Mouse (Mus musculus): ENCODE measurements around the gene Rgcc. TPM values are rescaled to one million over a fixed set of nuclear protein-coding genes. Genes with fewer than 3 reads are reported as not detected.

Rgcc gene
- total RNA-seq, 4 experiments from 2014 or later, result 32.2 to 35.0 (median 33.7) TPM

DNA sequence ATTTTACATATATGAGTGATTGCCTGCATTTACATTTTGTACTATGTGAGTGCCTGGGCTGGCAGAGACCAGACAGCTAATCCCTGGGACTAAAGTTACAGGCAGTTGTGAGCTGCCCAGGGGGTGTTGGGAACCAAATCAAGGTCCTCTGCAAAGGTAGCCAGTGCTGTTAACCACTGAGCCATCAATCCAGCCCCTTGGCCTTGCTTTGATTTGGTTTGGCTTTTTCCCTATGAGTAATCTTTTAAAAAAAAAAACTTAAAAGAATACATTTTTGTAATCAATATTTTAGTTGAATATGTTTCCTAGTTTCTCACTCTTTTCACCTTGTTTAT lies 59.1 kb downstream of the Rgcc start:
- no peak for DNase-seq (ENCODE audit: low spot score in 2 of 2)

DNA sequence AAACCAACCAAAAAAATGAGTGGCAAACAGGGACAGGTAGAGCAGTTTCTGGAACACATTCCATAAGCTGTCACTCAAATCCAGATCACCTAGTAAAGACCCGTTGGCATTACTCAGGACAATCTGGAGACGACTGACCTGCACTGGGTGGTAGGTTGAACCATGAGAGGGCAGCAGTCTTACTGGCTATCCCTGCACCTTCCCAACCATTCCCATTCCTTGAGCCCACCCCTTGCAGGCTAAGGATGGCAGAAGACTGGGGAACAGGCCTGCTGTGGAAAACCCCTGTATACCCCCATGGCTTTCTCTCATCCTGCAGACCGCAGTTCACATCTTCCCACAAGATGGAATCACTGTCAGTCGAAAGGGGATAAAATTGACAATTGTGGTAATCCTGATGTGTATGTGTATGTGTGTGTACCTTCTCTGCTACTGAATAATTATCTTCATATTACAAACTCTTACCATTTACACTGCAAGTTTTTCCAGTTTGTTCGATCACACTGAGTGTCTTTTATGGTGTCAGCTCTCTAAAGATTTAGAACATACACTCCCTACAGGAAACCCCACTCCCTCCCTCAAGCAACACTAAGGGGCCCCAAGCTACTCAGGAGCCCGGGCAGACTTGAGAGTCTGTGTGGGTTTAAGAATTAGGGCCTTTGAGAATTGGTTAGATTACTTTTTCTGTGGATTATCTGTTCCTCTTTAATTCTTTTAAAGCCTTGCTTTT lies 59.6 kb downstream of the Rgcc start:
- DNase-seq (ENCODE audit: low spot score in 2 of 2), result no peak

DNA sequence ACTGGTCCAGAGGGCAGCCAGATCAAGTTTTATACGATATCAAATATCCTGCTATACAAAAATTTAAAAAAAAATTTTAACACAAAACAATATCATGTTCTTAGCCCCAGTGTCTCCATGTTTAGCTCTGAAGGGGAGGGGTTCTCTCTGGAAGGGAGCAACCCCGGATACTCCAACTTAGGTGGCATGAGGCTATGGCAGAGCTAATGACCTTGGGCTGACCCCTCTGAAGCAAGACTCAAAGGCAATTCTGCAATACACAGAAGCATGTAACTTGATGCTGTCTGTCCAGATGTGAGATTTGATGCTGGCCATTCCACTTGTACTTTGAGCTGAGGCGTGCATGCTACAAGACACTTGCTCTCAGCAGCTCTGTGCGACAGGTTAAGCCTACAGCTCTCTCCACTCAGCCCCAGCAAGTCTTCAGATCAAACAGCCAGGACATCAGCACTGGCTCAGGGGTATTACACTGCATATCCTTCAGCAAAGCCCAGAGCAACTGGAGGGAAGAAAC lies 60.3 kb downstream of the Rgcc start:
- DNase-seq (ENCODE audit: low spot score in 2 of 2), result no peak

DNA sequence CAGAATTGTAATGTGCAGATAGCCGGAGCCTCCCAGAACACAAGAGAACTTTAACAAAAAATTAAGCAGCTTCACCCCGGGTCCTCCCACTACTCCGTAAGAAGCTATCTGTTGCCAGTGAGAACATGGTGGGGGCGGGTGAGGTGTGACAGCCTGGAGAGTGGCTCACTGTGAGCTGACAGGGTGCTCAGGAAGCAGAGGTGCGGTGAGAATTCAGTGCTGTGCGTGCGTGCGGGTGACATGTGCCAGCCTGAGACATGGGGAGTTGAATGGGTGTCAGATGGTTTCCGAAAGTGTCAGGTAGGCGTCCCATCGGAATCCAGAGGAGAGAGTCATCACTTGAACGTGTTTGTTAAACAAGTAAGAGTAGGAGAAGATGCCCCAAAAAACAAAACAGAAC lies 62.0 kb downstream of the Rgcc start:
- peak; percentile 31 to 76 for DNase-seq (ENCODE audit: low spot score in 2 of 2)

Other genes starting within 250 kb of the Rgcc start
- not detected for gene Zfp957, start 54.3 kb downstream of the Rgcc start, total RNA-seq (2022)
- 10 to 100 TPM; 11.5 to 14.4 (median 13.1) TPM for gene Naa16, start 89.1 kb upstream of the Rgcc start, total RNA-seq (2022)
- 1 to 10 TPM; 6.7 to 7.3 (median 7.0) TPM for gene Mtrf1, start 96.1 kb upstream of the Rgcc start, total RNA-seq (2022)
- 10 to 100 TPM; 35.5 to 40.8 (median 37.1) TPM for gene Kbtbd7, start 124.9 kb upstream of the Rgcc start, total RNA-seq (2022)
- gene Kbtbd6, start 150.2 kb upstream of the Rgcc start, total RNA-seq (2022), result 1 to 10 TPM; 1.0 to 1.4 (median 1.2) TPM
- gene Elf1, start 179.5 kb upstream of the Rgcc start, total RNA-seq (2022), result 1 to 10 TPM; 4.9 to 5.7 (median 5.0) TPM
- gene Wbp4, start 179.9 kb upstream of the Rgcc start, total RNA-seq (2022), result 10 to 100 TPM; 45.6 to 51.2 (median 51.0) TPM

All from left cerebral cortex, adult 8-10 months (tissue).